Mouse (Mus musculus) liver, embryonic 14.5 days (tissue): ENCODE results near the gene Cxcr5.

ENCODE experiments used
- CTCF ChIP-seq: IDR thresholded peaks from 2 replicates; pipeline ENCODE4 v1.5.1; 2016; ENCODE audit warnings: antibody characterized with exemption, low read depth, control low read depth
- EP300 ChIP-seq: IDR thresholded peaks from 2 replicates; pipeline ENCODE4 v1.6.1; 2016; ENCODE audit warnings: antibody characterized with exemption, low read depth

- TF ChIP-seq CTCF (no peak), EP300 (no peak)
Measured at GRCm38 (mm10) chr9:44540676-44541075, 21.0 kb downstream of the Cxcr5 start.
